Mouse (Mus musculus) 416B (cell line): ENCODE results near the gene Lpxn.

Source experiments
- DNase-seq: peaks from one replicate; pipeline ENCODE4 v3.0.0; 2011; ENCODE audit warnings: low read depth

The Lpxn gene

GRCm38 (mm10) chr19:12805730-12806129, 9.7 kb downstream of the Lpxn start:
- peak; percentile 60 for DNase-seq

GRCm38 (mm10) chr19:12806214-12806613, 10.2 kb downstream of the Lpxn start:
- DNase-seq = peak; percentile 53

- peak; percentile 16 for DNase-seq
Observed at GRCm38 (mm10) chr19:12812644-12813364, 16.8 kb downstream of the Lpxn start.

- no peak for DNase-seq
Observed at GRCm38 (mm10) chr19:12813883-12814282, 17.9 kb downstream of the Lpxn start.

- no peak for DNase-seq
Observed at GRCm38 (mm10) chr19:12818507-12818906, 22.5 kb downstream of the Lpxn start.

- DNase-seq = peak; percentile 81
Observed at GRCm38 (mm10) chr19:12820383-12820782, 24.4 kb downstream of the Lpxn start.

GRCm38 (mm10) chr19:12824549-12824948, 28.6 kb downstream of the Lpxn start:
- peak; percentile 50 for DNase-seq

- DNase-seq = no peak
Observed at GRCm38 (mm10) chr19:12830823-12831430, 34.9 kb downstream of the Lpxn start.

GRCm38 (mm10) chr19:12831559-12831958, 35.6 kb downstream of the Lpxn start:
- DNase-seq = peak; percentile 13

- DNase-seq = peak; percentile 94
Observed at GRCm38 (mm10) chr19:12833625-12834024, 37.6 kb downstream of the Lpxn start.

GRCm38 (mm10) chr19:12838507-12838906, 42.5 kb downstream of the Lpxn start:
- no peak for DNase-seq

GRCm38 (mm10) chr19:12846382-12846781, 50.4 kb downstream of the Lpxn start, which contains the start of gene Gm5244:
Gene Gm5244 (plus strand): TSS chr19:12846682.
- no peak for DNase-seq

GRCm38 (mm10) chr19:12856983-12857382, 61.0 kb downstream of the Lpxn start, which contains the start of gene Olfr1444:
Gene Olfr1444 (plus strand): TSS chr19:12857283.
- DNase-seq = no peak
